Mouse (Mus musculus) adrenal gland, adult 10 weeks (tissue): ENCODE results near the gene Pax4. TPM values are rescaled to one million over a fixed set of nuclear protein-coding genes. Genes with fewer than 3 reads are reported as not detected.

ENCODE experiments used
- polyA plus RNA-seq: library from polyadenylated mRNA; stranded (reverse); fragments of 350-450 nt; fragmentation: Illumina TruSeq; extraction: RNeasy Lipid Tissue Mini Kit (QIAGEN cat#74804); gene quantifications from one replicate; pipeline ENCODE4 v1.2.3, GENCODE M21; 2014; ENCODE audit warnings: low read depth, low replicate concordance

Pax4 gene
- polyA plus RNA-seq: not detected

DNA sequence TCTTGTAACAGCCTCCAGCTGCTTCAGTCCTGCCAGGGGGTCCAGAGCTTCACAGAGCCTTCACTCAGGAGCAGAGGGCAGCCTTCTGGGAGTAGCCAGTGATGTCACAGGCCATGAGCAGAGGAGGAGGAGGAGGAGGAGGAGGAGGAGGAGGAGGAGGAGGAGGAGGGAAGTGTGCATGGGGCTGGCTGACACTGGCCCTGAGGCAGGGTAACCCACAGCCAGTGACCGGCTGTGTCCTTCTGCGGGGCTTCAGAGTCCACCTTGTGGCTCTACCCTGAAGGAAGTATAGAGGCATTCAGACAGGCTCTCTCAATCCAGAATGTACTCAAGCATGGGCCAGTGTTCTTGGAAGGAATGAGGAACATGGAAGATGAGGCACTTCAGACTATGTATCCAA, at the start of gene Pax4:
Gene Pax4 (minus strand): TSS at position 101 of the 400 bp plus-strand sequence.

DNA sequence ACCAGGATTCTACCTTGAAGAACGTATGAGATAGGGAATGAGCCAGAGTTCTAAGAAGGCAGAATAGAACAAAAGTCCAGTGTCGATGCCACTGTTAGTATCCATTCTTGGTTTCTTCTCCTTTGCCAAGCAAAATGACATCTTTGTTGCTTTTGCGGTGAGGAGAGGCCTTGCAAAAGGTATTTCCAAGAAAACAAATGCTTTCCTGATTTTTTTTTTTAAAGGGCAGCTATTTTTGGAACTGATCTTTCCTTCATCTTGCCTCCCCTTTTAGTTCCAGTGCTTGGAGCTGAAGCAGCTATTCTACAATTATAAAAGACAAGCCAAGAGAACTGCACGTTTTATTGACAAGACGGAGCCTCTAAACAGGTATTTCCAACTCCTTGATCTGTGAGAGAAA, 25.7 kb upstream of the Pax4 start, which contains the start of gene Snd1:
Gene Snd1 (plus strand): TSS at position 301 of the 400 bp plus-strand sequence.

DNA sequence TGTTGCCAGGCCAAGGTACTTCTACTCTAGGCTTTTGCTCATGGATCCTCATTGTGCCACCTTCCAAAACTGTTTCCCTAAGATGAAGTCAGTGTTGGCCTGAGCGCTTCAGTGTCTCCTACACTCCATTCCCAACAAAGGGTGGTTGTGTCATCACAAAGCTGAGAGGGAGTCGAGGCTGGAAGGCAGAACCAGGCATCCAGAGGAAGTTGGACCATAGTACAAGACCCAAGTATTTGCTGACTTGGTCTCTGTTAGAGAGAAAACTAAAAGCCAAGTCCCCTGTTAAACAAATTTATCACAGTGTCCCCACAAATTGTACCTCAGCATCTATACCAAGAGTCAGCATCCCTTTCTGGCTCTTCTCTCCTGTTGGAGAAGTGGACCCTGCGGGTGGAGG, 20.9 kb downstream of the Pax4 start, which contains the start of gene Gcc1:
Gene Gcc1 (minus strand): TSS at position 101 of the 400 bp plus-strand sequence.

DNA sequence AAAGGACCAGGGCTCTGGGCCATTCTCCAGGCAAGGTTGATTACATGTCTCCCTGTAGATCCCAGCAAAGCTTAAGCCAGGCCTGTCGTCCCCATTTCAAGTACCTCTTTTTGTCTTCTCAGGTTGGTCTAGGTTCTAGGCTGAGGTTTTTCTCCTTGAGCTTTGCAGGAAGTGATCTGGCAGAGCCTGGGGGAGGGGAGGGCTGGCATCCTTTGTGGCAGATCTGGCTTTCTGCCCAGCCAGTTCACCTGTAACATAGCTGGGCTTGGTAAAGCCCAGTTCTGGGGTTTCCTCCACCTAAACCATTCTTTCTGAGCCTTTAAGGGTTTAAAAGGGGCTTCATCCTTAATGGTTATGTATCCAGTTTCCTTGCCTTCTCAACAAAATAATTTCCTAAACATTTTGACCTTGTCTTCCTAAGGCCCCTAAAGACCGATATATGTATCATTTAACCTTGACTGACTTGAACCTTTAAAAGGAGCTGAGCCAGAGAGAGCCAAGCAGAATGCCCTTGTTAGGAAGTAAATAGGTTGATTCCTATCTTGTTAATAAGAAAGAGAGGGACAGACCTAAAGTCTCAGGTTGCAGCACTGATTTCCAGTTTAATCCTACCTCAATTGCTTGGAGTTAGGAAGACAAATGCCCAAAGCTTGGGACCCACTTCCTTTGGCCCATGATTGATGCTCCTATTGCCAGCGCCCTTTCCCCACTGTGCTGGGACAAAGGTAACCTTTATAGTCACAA, 21.9 kb downstream of the Pax4 start, which contains the start of gene Fscn3:
Gene Fscn3 (plus strand): TSS at position 694 of the 744 bp plus-strand sequence.

DNA sequence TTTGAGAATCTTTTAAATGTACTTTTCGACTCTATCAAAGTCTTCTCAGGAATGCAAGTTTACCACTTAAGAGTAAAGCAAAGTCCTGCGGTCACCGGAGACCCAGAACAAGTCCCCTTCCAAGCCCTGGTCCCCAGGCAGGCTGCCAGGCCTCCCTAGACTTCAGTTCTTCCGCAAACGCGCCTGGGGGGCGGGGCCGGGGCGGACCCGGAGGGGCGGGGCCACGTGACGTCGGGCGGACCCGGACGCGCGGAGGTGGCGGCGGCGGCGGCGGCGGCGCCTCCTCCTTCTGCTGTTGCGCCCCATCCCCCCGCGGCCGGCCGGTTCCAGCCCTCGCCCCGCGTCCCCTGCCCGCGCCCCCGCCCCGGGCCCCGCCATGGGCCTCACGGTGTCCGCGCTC, 25.8 kb downstream of the Pax4 start, which contains the start of gene Arf5:
Gene Arf5 (plus strand): TSS at position 248 of the 400 bp plus-strand sequence.

DNA sequence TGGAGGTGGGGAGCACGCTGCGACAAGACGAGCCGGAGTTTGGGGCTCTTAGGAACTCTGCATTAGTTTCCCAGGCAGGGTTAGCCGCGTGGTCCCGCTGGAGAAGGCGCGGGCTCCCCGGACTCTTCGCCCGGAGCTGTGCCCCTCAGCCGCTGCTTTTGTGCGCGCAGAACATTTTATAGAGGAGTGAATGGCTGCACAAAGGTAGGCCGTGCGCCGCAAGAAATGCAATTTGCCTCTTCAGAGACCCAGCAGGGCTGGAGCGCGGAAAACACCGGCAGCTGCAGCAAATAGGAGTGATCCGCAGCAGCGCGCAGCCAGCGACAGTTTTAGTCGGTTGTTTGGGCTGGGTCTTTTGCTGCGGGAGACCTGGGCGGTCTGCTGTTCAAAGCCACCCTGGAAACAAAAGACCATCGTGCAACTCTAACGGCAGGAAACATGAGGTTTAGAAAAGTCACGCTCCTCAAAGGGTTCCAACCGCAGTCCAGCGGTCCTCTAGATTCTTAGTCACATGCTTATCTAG, 51.4 kb downstream of the Pax4 start, which contains the start of gene Zfp800:
Gene Zfp800 (minus strand): TSS at position 325 of the 523 bp plus-strand sequence.

Other genes starting within 250 kb of the Pax4 start
- 77.2 TPM for gene Zfp800, start 51.3 kb downstream of the Pax4 start, polyA plus RNA-seq
- gene Arf5, start 25.8 kb downstream of the Pax4 start, polyA plus RNA-seq: 17.0 TPM
- not detected for gene Fscn3, start 21.6 kb downstream of the Pax4 start, polyA plus RNA-seq
- gene Gcc1, start 21.0 kb downstream of the Pax4 start, polyA plus RNA-seq: 11.0 TPM
- gene Snd1, start 25.8 kb upstream of the Pax4 start, polyA plus RNA-seq: 18.2 TPM